Mouse (Mus musculus) ES-Bruce4 (cell line): Measurements from ENCODE around the gene Gm28372.

ENCODE experiments used
- EP300 ChIP-seq: IDR thresholded peaks from 2 replicates; pipeline ENCODE4 v1.6.1; 2011; ENCODE audit warnings: low read depth, low read length; ENCODE audit not compliant: insufficient read depth
- POLR2A ChIP-seq: IDR thresholded peaks from one replicate; pipeline ENCODE4 v1.8.1; 2011; ENCODE audit warnings: low read length; ENCODE audit not compliant: insufficient read depth

- TF ChIP-seq EP300, result no peak
- no peak for TF ChIP-seq POLR2A
These were observed 6.9 kb upstream of the Gm28372 start for GRCm38 (mm10) chr2:130398091-130398490.
